Mouse (Mus musculus): ENCODE results near the gene Plch2.

DNA sequence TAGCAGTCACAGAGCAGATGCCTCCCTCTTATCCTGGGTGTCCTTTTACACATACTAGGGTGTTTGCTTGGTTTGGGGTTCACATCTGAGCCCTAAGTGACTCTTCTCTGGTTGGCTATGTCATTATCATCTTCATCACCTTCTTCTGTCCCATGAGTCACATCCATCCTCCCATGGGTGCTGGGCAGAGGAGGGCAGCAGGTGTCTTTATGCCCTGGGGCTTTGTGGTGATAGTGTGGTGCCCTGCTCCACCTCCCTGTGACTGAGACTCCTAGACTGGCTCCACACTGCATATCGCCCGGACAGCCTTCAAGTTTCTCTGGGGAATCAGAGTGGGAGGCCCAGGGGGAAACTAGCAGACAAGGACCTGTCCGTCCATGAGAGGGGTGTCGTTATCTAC lies 42.0 kb upstream of the Plch2 start:
- TF ChIP-seq POLR2A (IDR thresholded peaks at IDR 0.05; ENCODE audit: borderline replicate concordance, insufficient read depth, low read length), result no peak
- TF ChIP-seq CTCF (IDR thresholded peaks at IDR 0.05; ENCODE audit: borderline replicate concordance, insufficient read depth, low read depth, low read length), result no peak
